Mouse (Mus musculus): ENCODE results near the gene Mapk6.
"Not testable (repeated sequence)": the region's sequence is repeated elsewhere in the genome, so short reads cannot be mapped to it uniquely, and the experiment has no call there.

The Mapk6 gene

DNA sequence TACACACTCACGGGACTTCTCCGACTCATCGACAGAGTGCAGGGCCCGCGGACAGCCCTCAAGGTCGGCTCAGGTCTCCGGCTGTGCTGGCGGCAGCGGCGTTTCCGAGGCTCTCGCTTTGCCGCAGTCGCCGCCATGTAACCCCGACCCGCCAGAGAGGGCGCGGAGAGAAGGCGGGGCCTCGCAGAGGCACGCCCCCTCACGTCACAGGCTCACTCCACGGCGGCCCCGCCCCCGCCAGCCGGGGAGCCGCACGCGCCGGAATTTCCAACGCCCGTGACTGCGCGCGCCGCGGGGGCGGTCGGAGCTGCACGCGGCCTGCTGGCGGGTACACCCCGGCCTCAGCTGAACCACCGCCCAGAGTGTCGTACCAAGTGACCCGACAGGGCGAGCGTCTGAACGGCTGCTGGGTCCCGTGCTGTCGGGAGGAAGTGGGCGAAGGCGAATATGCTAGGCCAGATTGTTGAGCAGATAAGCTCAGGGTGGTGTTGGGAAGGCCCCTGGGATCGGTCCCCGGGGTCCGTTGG, at the start of gene Mapk6:
Mapk6 (minus strand) TSS at position 154 of the 527 bp plus-strand sequence.
- peak; percentile 96 to 97 for DNase-seq (ENCODE audit: low spot score in 2 of 2)

DNA sequence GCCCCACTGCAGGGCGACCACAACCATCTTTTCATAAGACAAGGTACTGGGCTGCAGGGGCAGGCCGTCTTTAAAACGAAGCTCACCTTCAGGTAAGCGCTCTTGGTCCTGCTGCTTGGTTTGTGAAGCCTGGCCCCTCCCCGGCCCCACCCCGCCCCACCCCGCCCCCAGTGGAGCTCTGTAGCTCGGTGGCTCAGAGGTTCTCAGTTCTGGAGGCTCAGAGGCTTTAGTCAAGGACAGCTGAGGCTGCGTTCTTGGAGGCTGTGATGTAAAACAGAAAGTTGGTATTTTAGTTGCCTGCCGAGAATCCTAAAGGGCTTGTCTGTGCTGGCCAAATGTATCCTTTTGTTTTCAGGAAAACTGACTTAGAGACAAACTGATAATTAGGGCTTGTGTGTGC, 45.9 kb upstream of the Mapk6 start:
- DNase-seq (ENCODE audit: low spot score in 2 of 2), result no peak

DNA sequence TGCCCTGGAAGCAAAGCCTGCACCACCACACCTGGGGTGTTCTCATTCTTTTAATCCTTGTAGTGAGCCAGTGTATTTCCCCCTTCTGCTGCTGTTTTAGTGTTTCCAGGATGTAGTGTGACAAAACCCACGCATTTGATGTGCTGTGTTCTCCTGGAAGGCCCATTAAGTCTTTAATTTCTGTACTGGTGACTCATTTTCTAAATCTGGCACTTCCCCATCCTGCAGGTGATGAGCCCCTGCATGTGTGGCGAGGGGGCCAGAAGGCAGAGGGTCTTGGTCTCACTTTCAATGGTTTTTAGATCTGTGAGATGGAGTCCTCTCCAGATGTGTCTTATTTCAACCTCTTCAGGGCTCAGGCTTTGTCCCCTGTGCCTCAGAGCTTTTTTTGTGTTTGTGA, 44.2 kb upstream of the Mapk6 start:
- no peak for DNase-seq (ENCODE audit: low spot score in 2 of 2)

DNA sequence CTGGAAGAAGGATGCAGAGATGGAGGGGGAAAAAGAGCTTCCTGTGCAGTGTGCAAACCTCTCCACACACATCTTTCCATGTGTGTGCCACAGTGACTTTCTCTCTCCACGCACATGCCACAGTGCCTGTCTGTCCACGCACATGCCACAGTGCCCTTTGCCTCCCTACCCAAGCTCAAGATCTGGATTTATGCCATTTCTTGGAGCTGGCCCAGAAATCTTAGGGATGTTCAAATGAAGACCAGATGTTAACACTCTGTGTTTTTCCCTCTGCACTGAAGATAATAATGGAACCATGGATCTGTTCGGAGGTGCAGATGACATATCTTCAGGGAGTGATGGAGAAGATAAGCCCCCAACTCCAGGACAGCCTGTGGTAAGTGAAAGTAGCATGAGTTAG, 38.2 kb upstream of the Mapk6 start:
- DNase-seq (ENCODE audit: low spot score in 2 of 2), result no peak

DNA sequence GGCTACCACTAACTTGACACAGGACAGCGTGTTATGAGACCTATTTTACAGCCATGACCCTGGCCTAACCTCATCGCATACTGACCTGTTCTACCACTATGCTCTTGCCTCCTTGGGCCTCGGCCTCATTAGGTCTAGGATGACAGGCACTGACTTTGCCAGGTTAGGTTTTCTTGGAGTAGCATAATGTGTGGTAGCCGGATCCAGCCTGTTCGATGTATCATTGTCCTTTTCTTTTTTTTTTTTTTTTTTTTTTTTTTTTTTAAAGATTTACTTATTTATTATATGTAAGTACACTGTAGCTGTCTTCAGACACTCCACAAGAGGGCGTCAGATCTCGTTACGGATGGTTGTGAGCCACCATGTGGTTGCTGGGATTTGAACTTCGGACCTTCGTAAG, 36.8 kb upstream of the Mapk6 start:
- not testable (repeated sequence) for DNase-seq (ENCODE audit: low spot score in 2 of 2)

DNA sequence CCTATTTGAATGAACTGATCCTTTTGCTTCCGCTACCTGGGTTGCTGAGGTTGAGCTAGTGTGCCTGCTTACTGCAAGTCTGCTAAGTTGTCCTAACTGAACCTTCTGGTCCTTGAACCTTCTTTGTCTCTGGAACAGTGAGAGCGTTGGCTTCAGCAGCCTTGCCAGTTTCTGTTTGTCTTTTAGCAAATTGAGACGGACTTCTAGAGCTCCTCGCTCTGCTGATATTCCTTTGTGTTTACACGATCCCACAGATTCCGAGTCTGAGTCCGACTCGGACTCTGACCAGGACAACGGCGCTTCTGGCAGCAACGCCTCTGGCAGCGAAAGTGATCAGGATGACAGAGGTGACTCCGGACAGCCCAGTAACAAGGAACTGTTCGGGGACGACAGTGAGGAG, 35.2 kb upstream of the Mapk6 start:
- no peak for DNase-seq (ENCODE audit: low spot score in 2 of 2)

DNA sequence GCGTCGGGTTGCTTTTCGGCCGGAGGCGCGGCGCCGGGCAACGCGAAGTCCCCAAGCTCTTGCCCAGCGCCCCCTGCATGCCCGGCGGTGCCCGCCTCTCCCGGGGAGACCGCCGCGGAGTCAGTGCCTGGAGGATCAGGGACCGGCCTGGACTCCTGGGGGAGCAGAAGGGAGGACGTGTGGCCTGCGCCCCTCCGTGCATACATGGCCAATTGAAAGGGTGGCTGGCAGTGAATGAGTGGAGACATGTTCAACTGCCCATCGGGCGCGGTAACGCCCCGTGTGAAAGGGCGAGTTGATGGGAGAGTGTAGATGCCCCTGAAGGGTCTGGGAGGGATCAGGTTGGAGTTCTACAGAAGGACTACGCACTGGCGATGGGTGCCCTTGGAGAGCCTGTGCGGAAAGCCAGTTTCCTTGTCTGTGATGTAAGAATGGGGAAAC, 31.9 kb upstream of the Mapk6 start:
- DNase-seq (ENCODE audit: low spot score in 2 of 2), result no peak

DNA sequence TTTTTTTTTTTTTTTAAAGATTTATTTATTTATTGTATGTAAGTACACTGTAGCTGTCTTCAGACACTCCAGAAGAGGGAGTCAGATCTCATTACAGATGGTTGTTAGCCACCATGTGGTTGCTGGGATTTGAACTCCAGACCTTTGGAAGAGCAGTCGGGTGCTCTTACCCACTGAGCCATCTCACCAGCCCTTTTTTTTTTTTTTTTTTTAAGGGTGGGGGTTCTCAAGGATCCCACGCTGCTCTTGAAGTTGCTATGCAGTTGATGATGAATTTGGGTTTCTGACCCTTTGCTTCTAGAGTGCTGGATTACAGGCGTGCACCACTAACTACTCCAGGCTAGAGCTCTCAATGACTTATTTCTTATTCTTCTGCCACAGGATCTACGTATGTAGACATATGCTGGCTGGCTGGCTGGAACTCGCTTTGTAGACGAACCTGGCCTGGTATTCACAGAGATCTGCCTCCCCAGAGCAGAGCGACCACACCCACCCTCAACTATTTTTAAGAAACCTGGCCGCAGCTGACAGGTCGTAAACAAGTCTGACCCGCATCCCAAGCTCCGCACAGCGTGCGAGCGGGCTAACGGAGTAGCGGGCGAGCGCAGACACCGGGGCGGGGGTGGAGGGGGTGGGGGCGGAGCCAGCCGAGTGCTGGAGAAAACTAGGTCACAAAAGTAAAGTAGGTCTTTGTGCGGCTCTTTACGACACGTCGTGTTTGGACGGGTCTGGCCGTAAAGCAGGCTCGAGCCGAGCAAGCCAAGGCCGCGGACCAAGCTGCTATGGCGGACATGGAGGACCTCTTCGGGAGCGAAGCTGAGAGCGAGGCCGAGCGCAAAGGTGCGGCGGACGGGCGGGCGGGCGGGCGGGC, 31.2 kb upstream of the Mapk6 start, which contains the start of gene Leo1:
Leo1 (plus strand) TSS at position 729 of the 871 bp plus-strand sequence.
- peak; percentile 85 to 87 for DNase-seq (ENCODE audit: low spot score in 2 of 2)

DNA sequence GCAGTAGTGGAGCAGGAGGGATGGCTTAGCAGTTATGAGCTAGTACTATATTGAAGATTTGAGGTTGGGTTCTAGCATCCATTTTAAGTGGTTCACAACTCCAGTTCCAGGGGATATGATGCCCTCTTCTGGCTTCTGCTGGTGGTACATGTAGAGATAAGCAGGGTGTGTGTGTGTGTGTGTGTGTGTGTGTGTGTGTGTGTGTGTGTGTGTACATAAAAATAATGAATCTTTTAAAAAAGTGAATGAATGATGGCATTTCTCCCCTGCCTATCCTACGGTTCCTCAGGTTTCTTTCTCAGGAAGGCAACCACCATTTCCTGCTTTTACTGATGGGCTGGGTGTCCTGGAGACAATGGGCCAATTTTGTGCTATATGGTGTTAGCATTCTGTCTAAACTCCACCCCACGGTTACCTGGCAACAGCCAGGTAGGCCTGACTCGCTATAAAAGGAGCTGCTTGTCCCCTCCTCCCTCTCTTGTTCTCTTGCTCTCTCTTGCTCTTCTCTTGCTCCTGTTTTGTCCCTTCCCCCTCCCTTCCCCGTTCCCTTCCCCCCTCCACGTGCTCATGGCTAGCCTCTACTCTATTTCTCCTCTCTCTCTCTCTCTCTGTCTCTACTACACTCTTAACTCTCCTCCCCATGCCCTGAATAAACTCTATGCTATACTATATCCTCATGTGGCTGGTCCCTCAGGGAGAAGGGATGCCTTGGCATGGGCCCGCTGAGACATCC, 28.0 kb upstream of the Mapk6 start:
- no peak for DNase-seq (ENCODE audit: low spot score in 2 of 2)

DNA sequence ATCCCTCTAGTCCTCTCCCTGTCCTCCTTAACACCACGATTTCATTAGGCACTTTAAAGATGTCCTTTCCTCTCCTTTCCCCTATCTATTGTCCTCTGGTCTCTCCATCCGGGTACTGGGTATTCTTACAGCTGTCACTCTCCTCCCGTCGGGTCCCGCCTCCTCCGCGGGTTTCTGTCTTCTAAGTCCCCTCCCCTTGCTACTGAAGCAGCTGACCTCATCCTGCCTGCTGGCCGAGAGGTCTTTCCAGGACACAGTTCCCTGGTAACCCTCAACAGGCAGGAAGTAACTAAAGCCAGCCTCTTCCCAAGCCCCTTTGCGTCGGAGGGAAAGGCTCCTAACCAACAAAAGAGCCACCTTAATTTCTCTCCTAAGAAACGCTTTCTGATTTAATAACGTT, 26.1 kb upstream of the Mapk6 start:
- peak; percentile 65 to 77 for DNase-seq (ENCODE audit: low spot score in 2 of 2)

DNA sequence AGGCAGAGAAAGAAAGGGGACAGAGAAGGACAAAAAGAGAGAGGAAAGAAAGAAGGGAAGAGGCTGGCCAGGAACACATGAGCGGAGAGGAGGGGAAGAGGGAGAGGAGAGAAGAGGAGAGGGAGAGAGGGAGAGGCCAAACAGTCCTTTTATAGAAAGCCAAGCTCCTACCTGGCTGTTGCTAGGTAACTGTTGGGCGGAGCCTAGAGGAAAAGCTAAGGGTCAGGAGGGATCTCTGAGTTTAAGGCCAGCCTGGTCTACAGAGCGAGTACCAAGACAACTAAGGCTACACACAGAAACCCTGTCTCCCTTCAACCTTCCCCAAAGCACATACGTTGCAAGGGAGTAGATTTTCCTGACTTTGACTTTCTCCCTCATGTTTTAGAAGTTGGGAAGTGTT, 25.5 kb upstream of the Mapk6 start:
- DNase-seq (ENCODE audit: low spot score in 2 of 2), result no peak

DNA sequence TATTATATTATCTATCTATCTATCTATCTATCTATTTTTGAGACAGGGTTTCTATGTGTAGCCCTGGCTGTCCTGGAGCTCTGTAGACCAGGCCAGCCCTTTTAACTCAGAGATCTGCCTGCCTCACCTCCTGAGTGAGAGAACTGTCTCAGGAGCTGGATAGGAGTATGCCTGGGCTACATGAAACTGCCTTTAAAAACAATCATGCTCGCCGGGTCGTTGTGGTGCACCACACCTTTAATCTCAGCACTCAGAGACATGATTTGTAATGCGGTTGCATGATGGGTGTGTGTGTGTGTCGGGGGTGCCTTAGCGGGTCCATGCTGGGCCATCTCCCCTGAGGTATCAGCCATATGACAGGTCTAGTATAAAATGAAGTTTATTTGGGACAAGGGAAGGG, 25.1 kb upstream of the Mapk6 start:
- DNase-seq (ENCODE audit: low spot score in 2 of 2), result no peak

DNA sequence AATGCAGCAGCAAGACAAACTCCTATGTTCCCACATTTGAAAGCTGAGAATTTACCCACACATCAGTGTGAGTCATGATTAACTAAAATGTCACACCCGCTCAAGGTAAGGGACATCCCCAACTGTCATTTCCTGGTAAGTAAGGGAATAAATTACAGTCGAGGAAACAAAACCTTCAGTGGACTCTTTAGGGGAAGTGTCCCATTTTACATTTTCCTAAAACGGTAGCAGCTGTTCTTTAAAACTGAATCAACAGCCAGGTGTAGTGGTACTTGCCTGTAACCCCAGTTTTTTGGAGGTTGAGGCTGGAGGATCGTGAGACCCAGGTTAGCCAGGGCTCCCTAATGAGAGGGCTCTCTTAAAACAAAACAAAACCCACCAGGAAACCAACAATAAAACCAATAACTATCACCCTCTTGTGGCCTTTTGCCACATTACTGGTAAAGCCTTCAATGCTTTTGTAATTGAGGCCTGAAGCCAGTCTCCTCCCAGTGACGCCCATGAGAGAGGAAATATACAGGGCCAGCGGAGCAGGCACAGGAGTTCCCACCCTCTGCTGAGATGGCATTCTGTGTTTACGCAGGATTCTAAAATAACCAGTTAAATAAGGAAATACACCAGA, 24.5 kb upstream of the Mapk6 start:
- no peak for DNase-seq (ENCODE audit: low spot score in 2 of 2)

DNA sequence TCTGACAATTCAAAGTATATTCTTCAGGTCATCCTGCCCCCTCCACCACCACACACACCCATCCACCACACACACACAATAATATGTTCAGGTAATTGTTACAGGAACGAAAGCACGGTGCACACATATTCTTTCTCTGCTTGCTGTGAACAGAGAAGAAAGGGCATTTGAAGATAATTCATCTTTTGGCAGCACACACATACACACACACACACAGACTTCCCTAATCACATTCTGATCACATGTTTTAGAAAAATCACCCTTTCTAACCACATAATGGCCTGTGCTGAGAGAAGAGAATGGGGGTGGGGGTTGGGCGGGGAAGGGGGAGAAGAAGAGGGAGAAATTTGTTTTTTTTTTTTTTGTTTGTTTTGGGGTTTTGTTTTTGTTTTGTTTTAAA, 22.9 kb upstream of the Mapk6 start:
- no peak for DNase-seq (ENCODE audit: low spot score in 2 of 2)

DNA sequence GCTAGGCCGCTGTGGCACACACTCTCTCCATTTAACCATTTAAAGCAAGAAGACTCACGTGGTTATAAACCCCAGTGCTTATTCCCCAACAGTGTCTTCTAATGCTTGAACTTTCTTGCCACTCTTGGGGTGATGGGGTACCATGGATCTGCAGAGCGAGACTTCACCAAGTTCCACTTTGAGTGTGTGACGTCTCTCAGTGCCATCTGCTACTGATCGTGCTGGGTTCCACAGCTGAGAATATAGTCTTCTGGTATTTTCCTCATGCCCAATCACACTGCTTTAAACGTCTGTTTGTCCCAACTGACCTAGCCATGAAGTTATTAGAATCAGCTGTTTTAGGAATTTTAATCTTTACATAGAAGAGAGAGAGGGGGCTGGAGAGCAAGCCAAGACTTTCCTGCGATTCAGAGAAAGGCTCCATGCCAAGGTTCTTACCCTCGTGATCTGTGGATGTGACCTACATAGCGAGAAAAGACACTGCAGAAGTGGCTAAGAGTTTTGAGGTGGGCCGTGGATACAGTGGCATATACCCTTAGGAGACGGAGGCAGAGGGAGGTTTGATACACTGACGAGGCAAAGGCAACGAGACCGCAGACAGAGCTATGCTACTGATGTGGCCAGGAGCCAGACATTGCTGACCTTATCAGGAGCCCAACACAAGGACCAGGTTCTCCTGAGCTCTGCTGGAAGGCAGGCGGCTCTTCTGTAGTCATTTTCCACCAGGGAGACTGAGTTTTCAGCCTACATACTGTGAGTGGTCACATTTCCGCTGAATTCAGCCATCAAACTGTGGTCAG, 21.2 kb upstream of the Mapk6 start:
- DNase-seq (ENCODE audit: low spot score in 2 of 2), result no peak

DNA sequence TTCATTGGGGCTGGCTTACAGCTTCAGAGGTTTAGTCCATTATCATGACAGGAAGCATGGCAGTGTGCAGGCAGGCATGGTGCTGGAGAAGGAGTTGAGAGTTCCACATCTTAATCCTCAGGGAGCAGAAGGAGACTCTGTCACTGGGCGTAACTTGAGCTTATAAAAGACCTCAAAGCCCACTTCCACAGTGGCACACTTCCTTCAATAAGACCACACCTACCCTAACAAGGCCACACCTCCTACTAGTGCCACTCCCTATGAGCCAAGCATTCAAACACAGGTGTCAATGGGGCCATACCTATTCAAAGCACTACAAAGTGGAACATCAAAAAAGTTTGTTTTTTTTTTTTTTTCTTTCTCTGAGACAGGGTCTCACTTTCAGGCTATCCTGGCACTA, 19.9 kb upstream of the Mapk6 start:
- no peak for DNase-seq (ENCODE audit: low spot score in 2 of 2)

DNA sequence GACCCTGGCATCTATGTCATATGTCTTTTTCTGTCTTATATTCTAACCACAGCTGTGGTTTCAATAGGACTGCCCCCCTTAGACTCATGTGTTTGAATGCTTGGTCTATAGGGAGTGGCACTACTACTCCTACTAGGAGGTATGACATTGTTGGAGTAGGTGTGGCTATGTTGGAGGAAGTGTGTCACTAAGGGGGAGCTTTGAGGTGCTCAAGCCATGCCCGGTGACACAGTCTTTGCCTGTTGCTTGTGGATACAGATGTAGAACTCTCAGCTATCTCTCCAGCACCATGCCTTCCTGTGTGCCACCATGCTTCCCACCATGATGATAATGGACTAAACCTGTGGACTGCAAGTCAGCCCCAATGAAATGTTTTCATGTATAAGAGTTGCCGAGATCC, 19.2 kb upstream of the Mapk6 start:
- DNase-seq (ENCODE audit: low spot score in 2 of 2), result no peak

DNA sequence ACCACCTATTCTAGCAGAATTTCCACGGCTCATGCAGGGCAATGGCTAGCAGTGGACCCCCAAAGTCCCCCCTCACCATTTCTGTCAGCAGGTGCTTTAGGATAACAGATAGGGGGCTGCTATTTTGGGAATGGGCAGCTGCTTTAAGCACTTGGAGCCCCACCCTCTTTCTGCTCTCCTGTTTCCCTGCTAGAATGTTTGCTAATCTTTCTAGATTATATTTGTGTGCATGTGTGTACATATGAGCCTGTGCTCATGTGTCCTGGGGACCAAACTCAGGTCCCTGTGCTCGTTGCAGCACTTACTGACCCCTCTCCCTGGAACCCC, 18.4 kb upstream of the Mapk6 start:
- DNase-seq (ENCODE audit: low spot score in 2 of 2), result no peak

DNA sequence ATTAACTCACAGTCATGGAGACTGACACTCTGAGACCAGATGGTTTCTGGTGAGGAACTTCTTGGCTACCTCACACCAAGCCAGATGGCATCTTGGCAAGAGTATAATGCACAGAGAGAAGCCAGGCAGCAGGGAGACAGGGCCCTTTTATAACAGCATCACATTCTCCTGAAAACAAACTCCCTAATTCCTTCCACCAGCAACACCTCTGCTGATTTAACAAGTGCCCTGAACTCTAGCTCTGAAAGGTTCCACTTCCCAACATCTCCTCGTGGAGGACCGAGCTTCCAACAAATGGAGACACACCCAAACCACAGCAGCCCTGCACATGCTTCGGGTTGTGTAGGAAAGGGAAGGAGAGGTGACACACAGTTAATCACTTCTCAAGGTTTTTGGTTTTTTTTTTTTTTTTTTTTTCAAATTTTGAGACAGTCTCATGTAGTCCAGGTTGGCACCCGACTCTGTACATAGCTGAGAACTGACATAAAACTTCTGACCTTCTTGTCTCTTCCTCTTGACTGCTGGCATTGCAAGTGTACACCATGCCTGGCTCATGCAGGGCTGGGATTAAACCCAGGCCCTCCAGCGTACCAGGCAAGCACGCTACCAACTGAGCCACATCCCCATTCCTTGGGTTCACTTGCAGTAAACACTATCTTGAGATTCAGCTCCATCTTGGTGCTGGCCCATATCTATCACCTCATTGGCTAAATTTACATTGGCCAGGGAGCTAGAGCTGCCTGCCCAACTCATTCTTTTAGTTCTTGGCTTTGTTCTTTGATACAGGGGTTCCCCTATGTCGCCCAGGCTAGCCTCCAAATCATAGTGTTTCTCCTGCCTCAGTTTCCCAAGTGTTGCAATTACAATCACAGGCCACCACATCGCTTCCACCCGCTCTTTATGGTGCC, 17.8 kb upstream of the Mapk6 start:
- no peak for DNase-seq (ENCODE audit: low spot score in 2 of 2)

DNA sequence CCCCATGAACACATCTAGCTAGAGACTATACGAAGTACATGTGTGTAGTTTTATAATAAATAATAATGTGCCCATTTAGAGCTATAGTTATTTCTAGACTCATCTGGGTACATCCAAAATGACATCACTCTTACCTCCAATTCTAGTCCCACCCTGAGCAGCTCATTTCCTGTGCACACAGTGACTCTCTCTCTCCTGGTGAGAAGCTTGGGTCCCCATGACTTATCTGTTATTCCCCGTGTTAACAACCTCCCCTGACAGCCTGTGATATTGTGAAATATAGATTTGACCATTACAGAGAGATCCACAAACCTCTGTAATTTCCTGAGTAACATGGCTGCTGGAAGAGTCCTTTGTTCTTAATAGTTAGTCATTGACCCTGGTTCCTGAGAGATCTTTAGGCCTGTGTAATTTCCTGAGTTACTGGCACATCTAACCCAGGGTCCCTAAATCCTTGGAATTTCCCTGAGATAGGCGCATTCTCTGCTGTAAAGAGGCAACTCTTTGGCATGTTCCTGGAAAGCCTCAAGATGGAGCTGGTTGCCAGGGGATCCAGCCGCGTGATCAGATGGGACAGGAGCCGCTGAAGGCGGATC, 16.1 kb upstream of the Mapk6 start:
- DNase-seq (ENCODE audit: low spot score in 2 of 2), result no peak

Data from frontal cortex, postnatal 10 days (tissue).